Mouse (Mus musculus) neural tube, embryonic 12.5 days (tissue): ENCODE measurements around the gene Trappc13. TPM values are rescaled to one million over a fixed set of nuclear protein-coding genes. Genes with fewer than 3 reads are reported as not detected.

Experiments used
- polyA plus RNA-seq: library from polyadenylated mRNA; unstranded; fragments of >200 nt; fragmentation: Nextera tagmentation; extraction: Ambion mirVana; gene quantifications from 2 replicates; pipeline ENCODE4 v1.2.1, GENCODE M21; 2016

Trappc13 gene
- polyA plus RNA-seq, 1 experiment from 2014 or later, result 77.3 TPM

Other genes starting within 250 kb of the Trappc13 start
- gene Nln, start 68.9 kb downstream of the Trappc13 start, polyA plus RNA-seq, result 23.8 and 26.0 TPM in 2 replicates
- gene Sgtb, start 68.7 kb downstream of the Trappc13 start, polyA plus RNA-seq, result 26.4 and 28.1 TPM in 2 replicates
- 25.2 and 28.4 TPM in 2 replicates for gene Trim23, start 328 bp upstream of the Trappc13 start, polyA plus RNA-seq
- 39.1 and 41.5 TPM in 2 replicates for gene Cenpk, start 50.1 kb upstream of the Trappc13 start, polyA plus RNA-seq
- gene Ppwd1, start 50.4 kb upstream of the Trappc13 start, polyA plus RNA-seq, result 11.7 and 12.3 TPM in 2 replicates
- 2.1 TPM in 2 replicates for gene Adamts6, start 109.4 kb upstream of the Trappc13 start, polyA plus RNA-seq